Comparison of ENCODE assay signal across 8 mouse cellular contexts in the genomic region with DNA sequence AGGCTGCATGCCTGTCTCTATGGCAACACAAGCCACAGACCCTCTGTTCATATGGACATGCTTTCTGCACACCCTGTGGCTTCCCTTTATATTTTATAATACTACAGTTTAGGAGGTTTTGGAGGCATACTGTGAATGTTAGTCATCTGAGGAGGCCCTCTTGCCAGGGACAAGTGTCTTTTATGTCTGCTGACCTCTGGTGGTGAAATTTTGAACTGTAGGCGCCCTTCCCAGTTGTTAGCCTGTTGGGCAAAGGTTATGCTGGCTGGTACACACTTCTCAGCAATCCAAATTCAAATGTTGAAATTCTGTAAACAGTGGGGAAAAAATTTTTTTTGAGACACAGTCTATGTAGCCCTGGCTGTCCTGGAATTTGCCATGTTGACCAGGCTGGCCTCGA. TPM values are rescaled to one million over a fixed set of nuclear protein-coding genes. Genes with fewer than 3 reads are reported as not detected.
A peak's percentile ranks its signal among the peaks of the same experiment; 100 is the strongest.
DNase-seq lines count a peak whose midpoint lies in the region; ATAC-seq lines count a peak whose summit lies in the region.

No protein-coding gene starts in this region.

- peak; percentile 86 for DNase-seq in 416B (ENCODE audit: low read depth)
- peak; percentile 93 for DNase-seq in NIH3T3 (ENCODE audit: low read depth)
- DNase-seq in cerebellum, postnatal 14 days, result peak; percentile 90 to 92
- peak; percentile 82 to 84 for DNase-seq in gastrocnemius, adult 8-10 months (ENCODE audit: low spot score in 2 of 2)
- DNase-seq in kidney, adult 9 months, result peak; percentile 93
- DNase-seq in liver, result peak; percentile 84
- peak; percentile 42 to 54 for DNase-seq in thymus, adult 18-20 months

- ATAC-seq in neutrophil, adult 5-6 weeks (ENCODE audit: extremely low read depth, insufficient number of reproducible peaks, low FRiP score, poor library complexity, severe bottlenecking), result peak; percentile 69; the same call in 1 of the 2 replicates

RNA-seq across cellular contexts. Expression of gene Amhr2, which starts 2.7 kb away (rescaled TPM):
- 10 to 100 TPM in 3 of 4 experiments, 1 to 10 TPM in 1; 9.9 to 14.2 (median 11.7) TPM for total RNA-seq in gastrocnemius, adult 8-10 months (2022)
- total RNA-seq in neutrophil, adult 5-6 weeks (2017), result 0.74 and 1.2 TPM in 2 replicates

RNA-seq across cellular contexts. Expression of gene Prr13, which starts 16.3 kb away (rescaled TPM):
- 10 to 100 TPM; 16.4 to 22.3 (median 20.2) TPM for total RNA-seq in gastrocnemius, adult 8-10 months (2022)
- 272 and 296 TPM in 2 replicates for total RNA-seq in neutrophil, adult 5-6 weeks (2017)

RNA-seq across cellular contexts. Expression of gene Pcbp2, which starts 27.8 kb away (rescaled TPM):
- 100 to 1,000 TPM; 379 to 451 (median 385) TPM for total RNA-seq in gastrocnemius, adult 8-10 months (2022)
- 144 TPM in 2 replicates for total RNA-seq in neutrophil, adult 5-6 weeks (2017)

RNA-seq across cellular contexts. Expression of gene Sp1, which starts 36.5 kb away (rescaled TPM):
- 10 to 100 TPM; 17.9 to 22.2 (median 20.5) TPM for total RNA-seq in gastrocnemius, adult 8-10 months (2022)
- total RNA-seq in neutrophil, adult 5-6 weeks (2017), result 105 and 109 TPM in 2 replicates

Comparison
In these comparisons a context has a peak if more than half of its experiments do, and no peak if none do; other contexts are left out.
1. Peak in every context shown above with its lines: DNase-seq and ATAC-seq.
2. RNA of gene Prr13, which starts 16.3 kb away (total RNA-seq): 272 to 296 TPM in neutrophil, adult 5-6 weeks; 16.4 to 22.3 TPM in gastrocnemius, adult 8-10 months; every median in the first group is over 10 times any median in the second.